Mouse (Mus musculus): Measurements from ENCODE around the gene Bicc1.

DNA sequence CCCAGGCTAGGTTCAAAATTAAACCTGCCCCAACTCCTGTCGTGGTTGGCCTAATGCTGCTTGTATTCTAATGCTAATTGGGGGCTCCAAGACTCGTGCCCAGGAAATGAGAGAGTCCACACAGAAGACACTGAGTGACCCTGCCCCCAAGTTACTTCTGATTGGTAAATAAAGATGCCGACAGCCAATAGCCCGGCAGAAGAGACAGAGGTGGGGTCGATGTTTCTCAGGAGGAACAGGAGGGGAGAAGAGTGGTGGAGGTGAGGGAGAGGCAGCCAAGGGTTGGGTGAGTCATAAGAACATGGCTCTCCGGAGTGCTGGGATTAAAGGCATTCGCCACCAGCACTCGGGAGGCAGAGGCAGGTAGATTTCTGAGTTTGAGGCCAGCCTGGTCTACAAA, 16.8 kb upstream of the Bicc1 start:
- TF ChIP-seq CTCF (IDR thresholded peaks at IDR 0.05; ENCODE audit: low read depth, low read length): no peak
- no peak for TF ChIP-seq POLR2A (IDR thresholded peaks at IDR 0.05; ENCODE audit: extremely low read depth, insufficient read depth, low read length)
